Mouse (Mus musculus): ENCODE results near the gene Pex14. TPM values are rescaled to one million over a fixed set of nuclear protein-coding genes. Genes with fewer than 3 reads are reported as not detected.

Gene Pex14
- polyA plus RNA-seq, 1 experiment from 2014 or later: 52.1 TPM

GRCm38 (mm10) chr4:148972707-148973106, 127.0 kb downstream of the Pex14 start:
- no peaks in the 10 kb centered on the region for H3K27me3 ChIP-seq (replicated peaks)
- H3K4me3 ChIP-seq (replicated peaks): no peak overlapping the region
- peaks cover 18% of the 10 kb centered on the region for H3K4me1 ChIP-seq (replicated peaks)
- H3K36me3 ChIP-seq: no peaks in the 10 kb centered on the region
- no peak overlapping the region for H3K9ac ChIP-seq
- H3K27ac ChIP-seq: no peak overlapping the region
- no peak for ATAC-seq
- no peaks in the 10 kb centered on the region for H3K9me3 ChIP-seq
- 74% methylated on average over 14 of the region's 14 CpGs for WGBS
- no peak overlapping the region for H3K4me2 ChIP-seq (replicated peaks)

- WGBS: 70% methylated on average over 3 of the region's 3 CpGs
- Histone ChIP-seq H3K4me2 (replicated peaks) (no peak overlapping the region), H3K4me3 (replicated peaks) (no peak overlapping the region), H3K36me3 (no peaks in the 10 kb centered on the region), H3K27me3 (replicated peaks) (no peaks in the 10 kb centered on the region), H3K4me1 (replicated peaks) (peaks cover 18% of the 10 kb centered on the region), H3K9ac (no peak overlapping the region), H3K9me3 (no peaks in the 10 kb centered on the region), H3K27ac (peak overlapping the region; percentile 23; the same call in 1 of the 2 replicates)
- peak; percentile 76 for ATAC-seq
Measured at GRCm38 (mm10) chr4:148971613-148972242, 127.9 kb downstream of the Pex14 start.

GRCm38 (mm10) chr4:148970742-148971141, 128.9 kb downstream of the Pex14 start:
- H3K36me3 ChIP-seq: no peaks in the 10 kb centered on the region
- 0 out of 2 replicates have a peak overlapping the region, but pooled peaks have one; percentile 8 for H3K9ac ChIP-seq
- H3K4me2 ChIP-seq (replicated peaks): no peak overlapping the region
- 94% methylated on average over 4 of the region's 4 CpGs for WGBS
- no peak overlapping the region for H3K4me3 ChIP-seq (replicated peaks)
- no peaks in the 10 kb centered on the region for H3K27me3 ChIP-seq (replicated peaks)
- H3K9me3 ChIP-seq: no peaks in the 10 kb centered on the region
- no peak overlapping the region for H3K27ac ChIP-seq
- peaks cover 18% of the 10 kb centered on the region for H3K4me1 ChIP-seq (replicated peaks)
- ATAC-seq: no peak

- peaks cover 18% of the 10 kb centered on the region for H3K4me1 ChIP-seq (replicated peaks)
- 71% methylated on average over 5 of the region's 5 CpGs for WGBS
Measured at GRCm38 (mm10) chr4:148969610-148970009, 130.1 kb downstream of the Pex14 start.

GRCm38 (mm10) chr4:148968859-148969258, 130.8 kb downstream of the Pex14 start:
- WGBS: 60% methylated on average over 5 of the region's 5 CpGs
- Histone ChIP-seq H3K9ac (no peak overlapping the region), H3K4me3 (replicated peaks) (no peak overlapping the region), H3K36me3 (no peaks in the 10 kb centered on the region), H3K9me3 (no peaks in the 10 kb centered on the region), H3K27me3 (replicated peaks) (no peaks in the 10 kb centered on the region), H3K27ac (no peak overlapping the region), H3K4me1 (replicated peaks) (peaks cover 18% of the 10 kb centered on the region), H3K4me2 (replicated peaks) (no peak overlapping the region)
- no peak for ATAC-seq

More at GRCm38 (mm10) chr4:148969610-148970009, 130.1 kb downstream of the Pex14 start:
- Histone ChIP-seq H3K9ac (no peak overlapping the region), H3K4me2 (replicated peaks) (no peak overlapping the region), H3K9me3 (no peaks in the 10 kb centered on the region), H3K4me3 (replicated peaks) (no peak overlapping the region), H3K27ac (0 out of 2 replicates have a peak overlapping the region, but pooled peaks have one; percentile 2), H3K27me3 (replicated peaks) (no peaks in the 10 kb centered on the region), H3K36me3 (no peaks in the 10 kb centered on the region)
- ATAC-seq: no peak

- no peak for ATAC-seq
- Histone ChIP-seq H3K27ac (no peak overlapping the region), H3K4me3 (replicated peaks) (no peak overlapping the region), H3K27me3 (replicated peaks) (no peaks in the 10 kb centered on the region), H3K36me3 (0 out of 2 replicates have a peak, but pooled peaks cover 4% of the 10 kb centered on the region), H3K4me2 (replicated peaks) (no peak overlapping the region), H3K9ac (no peak overlapping the region), H3K9me3 (no peaks in the 10 kb centered on the region), H3K4me1 (replicated peaks) (peaks cover 4% of the 10 kb centered on the region; the same call in 1 of the 2 replicates)
- WGBS: 83% methylated on average over 5 of the region's 5 CpGs
Measured at GRCm38 (mm10) chr4:148966132-148966531, 133.5 kb downstream of the Pex14 start.

GRCm38 (mm10) chr4:148964541-148965310, 134.9 kb downstream of the Pex14 start:
- Histone ChIP-seq H3K27me3 (replicated peaks) (no peaks in the 10 kb centered on the region), H3K9ac (no peak overlapping the region), H3K9me3 (no peaks in the 10 kb centered on the region), H3K4me1 (replicated peaks) (no peaks in the 10 kb centered on the region), H3K4me3 (replicated peaks) (no peak overlapping the region), H3K4me2 (replicated peaks) (no peak overlapping the region), H3K27ac (no peak overlapping the region), H3K36me3 (0 out of 2 replicates have a peak, but pooled peaks cover 8% of the 10 kb centered on the region)
- WGBS: 75% methylated on average over 10 of the region's 10 CpGs
- no peak for ATAC-seq

GRCm38 (mm10) chr4:148962096-148962495, 137.6 kb downstream of the Pex14 start:
- WGBS: 70% methylated on average over 1 of the region's 1 CpGs
- no peak for ATAC-seq
- Histone ChIP-seq H3K27me3 (replicated peaks) (no peaks in the 10 kb centered on the region), H3K36me3 (0 out of 2 replicates have a peak, but pooled peaks cover 8% of the 10 kb centered on the region), H3K9ac (no peak overlapping the region), H3K9me3 (no peaks in the 10 kb centered on the region), H3K4me1 (replicated peaks) (no peaks in the 10 kb centered on the region), H3K4me3 (replicated peaks) (no peak overlapping the region), H3K4me2 (replicated peaks) (no peak overlapping the region), H3K27ac (no peak overlapping the region)

- H3K36me3 ChIP-seq: 0 out of 2 replicates have a peak, but pooled peaks cover 8% of the 10 kb centered on the region
- H3K4me2 ChIP-seq (replicated peaks): no peak overlapping the region
- no peaks in the 10 kb centered on the region for H3K9me3 ChIP-seq
- H3K4me3 ChIP-seq (replicated peaks): no peak overlapping the region
- no peaks in the 10 kb centered on the region for H3K4me1 ChIP-seq (replicated peaks)
- no peaks in the 10 kb centered on the region for H3K27me3 ChIP-seq (replicated peaks)
- ATAC-seq: no peak
- 90% methylated on average over 19 of the region's 19 CpGs for WGBS
- H3K9ac ChIP-seq: no peak overlapping the region
- peak overlapping the region; percentile 27; the same call in 1 of the 2 replicates for H3K27ac ChIP-seq
Measured at GRCm38 (mm10) chr4:148961081-148961480, 138.6 kb downstream of the Pex14 start.

GRCm38 (mm10) chr4:148960011-148960410, 139.7 kb downstream of the Pex14 start:
- peak; percentile 57 for ATAC-seq
- H3K36me3 ChIP-seq: 0 out of 2 replicates have a peak, but pooled peaks cover 8% of the 10 kb centered on the region
- H3K9me3 ChIP-seq: no peaks in the 10 kb centered on the region
- 67% methylated on average over 12 of the region's 12 CpGs for WGBS
- peak overlapping the region; percentile 46; the same call in 1 of the 2 replicates for H3K27ac ChIP-seq
- no peaks in the 10 kb centered on the region for H3K27me3 ChIP-seq (replicated peaks)
- H3K4me1 ChIP-seq (replicated peaks): 0 out of 2 replicates have a peak, but pooled peaks cover 3% of the 10 kb centered on the region
- H3K4me2 ChIP-seq (replicated peaks): no peak overlapping the region
- no peak overlapping the region; the same call in 1 of the 2 replicates for H3K9ac ChIP-seq
- no peak overlapping the region for H3K4me3 ChIP-seq (replicated peaks)

GRCm38 (mm10) chr4:148955131-148955813, 144.4 kb downstream of the Pex14 start:
- H3K36me3 ChIP-seq: no peaks in the 10 kb centered on the region
- no peaks in the 10 kb centered on the region for H3K9me3 ChIP-seq
- peaks cover 28% of the 10 kb centered on the region for H3K4me1 ChIP-seq (replicated peaks)
- no peak overlapping the region for H3K4me2 ChIP-seq (replicated peaks)
- 0 out of 2 replicates have a peak overlapping the region, but pooled peaks have one; percentile 15 for H3K27ac ChIP-seq
- peaks cover 26% of the 10 kb centered on the region for H3K27me3 ChIP-seq (replicated peaks)
- H3K4me3 ChIP-seq (replicated peaks): no peak overlapping the region
- ATAC-seq: no peak
- no peak overlapping the region for H3K9ac ChIP-seq
- WGBS: 81% methylated on average over 14 of the region's 14 CpGs
